Mouse (Mus musculus) lung, embryonic 15.5 days (tissue): ENCODE measurements around the gene Pagr1a. TPM values are rescaled to one million over a fixed set of nuclear protein-coding genes. Genes with fewer than 3 reads are reported as not detected.

Source experiments
- ATAC-seq: fragments of 200-750 bp; cut with Nextera tagmentation; 2 replicates; pipeline ENCODE4 v1.8.0; 2017; ENCODE audit warnings: moderate number of reproducible peaks, borderline replicate concordance; ENCODE audit not compliant: low FRiP score, low TSS enrichment; ENCODE audit errors: extremely low read depth
- H3K27ac ChIP-seq: fragments of 300-500 bp; sonication (generic); 2 replicates; pipeline ENCODE4 v1.5.1; 2015; ENCODE audit warnings: moderate library complexity, mild to moderate bottlenecking, inconsistent platforms
- H3K27me3 ChIP-seq: fragments of 300-500 bp; sonication (generic); 2 replicates; pipeline ENCODE4 v1.6.1; 2015; ENCODE audit warnings: inconsistent platforms
- H3K36me3 ChIP-seq: fragments of 300-500 bp; sonication (generic); 2 replicates; pipeline ENCODE4 v1.6.1; 2015; ENCODE audit warnings: inconsistent platforms
- H3K4me1 ChIP-seq: fragments of 300-500 bp; sonication (generic); 2 replicates; pipeline ENCODE4 v1.6.1; 2015; ENCODE audit warnings: inconsistent platforms
- H3K4me2 ChIP-seq: fragments of 300-500 bp; sonication (generic); 2 replicates; pipeline ENCODE4 v1.6.1; 2015; ENCODE audit warnings: inconsistent platforms, mild to moderate bottlenecking, moderate library complexity
- H3K4me3 ChIP-seq: fragments of 300-500 bp; sonication (generic); 2 replicates; pipeline ENCODE4 v1.5.1; 2015; ENCODE audit warnings: mild to moderate bottlenecking, inconsistent platforms
- H3K9ac ChIP-seq: fragments of 300-500 bp; sonication (generic); 2 replicates; pipeline ENCODE4 v1.6.1; 2015; ENCODE audit warnings: inconsistent platforms
- H3K9me3 ChIP-seq: fragments of 300-500 bp; sonication (generic); 2 replicates; pipeline ENCODE4 v1.6.1; 2016; ENCODE audit warnings: inconsistent platforms
- WGBS: fragments of 180-500 bp; shearing (Covaris S2); methylation state at CpG from one replicate; pipeline ENCODE4 v1.1.7; 2015; 5-methylcytosine and 5-hydroxymethylcytosine counted together
- polyA plus RNA-seq: library from polyadenylated mRNA; unstranded; fragments of >200 nt; fragmentation: Nextera tagmentation; extraction: Ambion mirVana; gene quantifications from 2 replicates; pipeline ENCODE4 v1.2.1, GENCODE M21; 2015

Pagr1a gene
- polyA plus RNA-seq, 1 experiment from 2014 or later: 86.1 TPM

GRCm38 (mm10) chr7:127019306-127019960 is 2.3 kb upstream of the Pagr1a start:
- no peak for ATAC-seq
- peaks cover 34% of the 10 kb centered on the region for H3K36me3 ChIP-seq
- H3K27ac ChIP-seq: no peak overlapping the region
- H3K4me3 ChIP-seq: no peak overlapping the region; the same call in 1 of the 2 replicates
- WGBS: 73% methylated on average over 14 of the region's 14 CpGs
- no peaks in the 10 kb centered on the region for H3K9me3 ChIP-seq
- H3K4me1 ChIP-seq: peaks cover 84% of the 10 kb centered on the region
- H3K4me2 ChIP-seq: peak overlapping the region; percentile 88
- 0 out of 2 replicates have a peak overlapping the region, but pooled peaks have one; percentile 56 for H3K9ac ChIP-seq
- no peaks in the 10 kb centered on the region for H3K27me3 ChIP-seq

DNA sequence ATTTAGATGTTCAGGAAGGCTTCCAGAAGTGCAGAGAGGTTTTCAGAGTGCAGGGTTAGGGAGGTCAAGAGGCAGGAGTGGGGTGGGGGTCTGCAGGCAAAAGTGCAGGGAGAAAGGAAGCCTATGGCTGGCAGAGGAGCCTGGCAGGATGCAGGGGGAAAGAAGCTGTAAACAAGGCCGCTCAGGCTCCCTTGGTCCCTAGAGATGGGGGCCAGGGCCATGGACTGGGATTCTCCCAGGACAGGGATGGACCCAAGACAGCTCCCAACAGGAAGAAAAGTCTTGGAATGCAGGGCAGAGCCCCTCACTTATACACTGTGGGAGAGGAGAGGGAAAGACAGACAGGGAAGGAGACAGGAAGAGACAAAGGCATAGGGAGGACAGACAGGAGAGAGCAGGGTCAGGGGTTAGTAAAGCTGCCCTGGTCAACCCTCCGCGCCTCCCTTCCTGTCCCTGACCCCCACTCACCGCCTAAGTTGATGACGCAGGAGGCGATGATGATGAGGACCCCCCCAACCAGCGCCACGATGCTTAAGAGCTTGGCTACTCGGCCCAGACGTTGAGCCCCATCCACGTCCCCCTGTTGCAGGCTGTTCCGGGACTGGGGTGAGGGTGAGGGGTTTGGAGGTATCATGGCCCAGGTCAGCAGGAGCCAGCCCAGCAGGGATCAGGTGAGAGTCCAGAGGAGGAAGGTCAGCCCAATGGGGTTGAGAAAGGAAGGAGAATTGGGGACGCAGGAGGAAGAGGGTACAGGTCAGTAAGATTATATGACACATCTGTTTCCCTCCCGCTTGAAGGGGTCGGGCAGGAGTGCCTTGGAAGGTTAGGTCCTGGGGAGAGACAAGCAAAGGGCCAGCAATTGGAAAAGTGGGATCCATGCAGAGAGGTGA is 1.5 kb upstream of the Pagr1a start:
- peaks cover 26% of the 10 kb centered on the region for H3K36me3 ChIP-seq
- H3K4me3 ChIP-seq: no peak overlapping the region; the same call in 1 of the 2 replicates
- 66% methylated on average over 15 of the region's 15 CpGs for WGBS
- H3K27ac ChIP-seq: peak overlapping the region; percentile 98
- H3K4me1 ChIP-seq: peaks cover 84% of the 10 kb centered on the region
- peak overlapping the region; percentile 88; the same call in 1 of the 2 replicates for H3K4me2 ChIP-seq
- H3K27me3 ChIP-seq: no peaks in the 10 kb centered on the region
- peak overlapping the region; percentile 21; the same call in 1 of the 2 replicates for H3K9ac ChIP-seq
- no peak for ATAC-seq
- no peaks in the 10 kb centered on the region for H3K9me3 ChIP-seq

- peaks cover 83% of the 10 kb centered on the region for H3K4me1 ChIP-seq
- H3K4me2 ChIP-seq: peak overlapping the region; percentile 88
- 30% methylated on average over 6 of the region's 6 CpGs for WGBS
- H3K27me3 ChIP-seq: no peaks in the 10 kb centered on the region
- no peaks in the 10 kb centered on the region for H3K9me3 ChIP-seq
- no peak for ATAC-seq
- peaks cover 26% of the 10 kb centered on the region for H3K36me3 ChIP-seq
- no peak overlapping the region for H3K4me3 ChIP-seq
- H3K27ac ChIP-seq: peak overlapping the region; percentile 98
- 0 out of 2 replicates have a peak overlapping the region, but pooled peaks have one; percentile 20 for H3K9ac ChIP-seq
Measured at GRCm38 (mm10) chr7:127017950-127018345, 796 bp upstream of the Pagr1a start.

DNA sequence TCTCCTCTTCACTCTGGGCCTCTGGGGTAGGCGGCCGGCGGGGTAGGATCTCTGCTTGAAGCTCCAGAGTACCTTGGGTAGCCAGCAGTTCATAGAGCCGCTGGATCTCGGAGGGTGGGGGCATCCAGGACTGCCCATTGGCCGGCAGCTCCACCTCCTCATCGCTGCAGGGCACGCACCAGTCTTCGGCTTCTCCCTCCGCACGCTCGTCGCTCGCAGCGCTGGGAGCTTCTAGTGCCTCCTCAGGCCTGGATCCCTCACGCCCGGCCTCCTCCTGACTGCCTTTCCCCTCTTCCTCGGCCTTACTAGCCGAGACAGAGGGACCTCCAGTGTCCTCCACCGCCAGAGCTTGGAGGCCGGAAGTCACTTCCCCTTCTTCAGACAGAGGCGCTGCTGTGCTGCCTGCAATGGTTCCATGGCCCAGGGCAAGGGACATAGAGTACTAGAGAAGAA is 640 bp downstream of the Pagr1a start:
- peaks cover 18% of the 10 kb centered on the region for H3K36me3 ChIP-seq
- peak overlapping the region; percentile 64 for H3K4me3 ChIP-seq
- H3K27ac ChIP-seq: peak overlapping the region; percentile 98
- WGBS: 0% methylated on average over 22 of the region's 22 CpGs
- peak; percentile 44 for ATAC-seq
- H3K9ac ChIP-seq: peak overlapping the region; percentile 87
- H3K4me1 ChIP-seq: peaks cover 74% of the 10 kb centered on the region
- H3K9me3 ChIP-seq: no peaks in the 10 kb centered on the region
- H3K27me3 ChIP-seq: no peaks in the 10 kb centered on the region
- H3K4me2 ChIP-seq: peak overlapping the region; percentile 88

DNA sequence TGATC is 869 bp downstream of the Pagr1a start, which contains the start of gene Pagr1b:
Gene Pagr1b, minus strand, starts transcription at position 4 of the 5 bp plus-strand sequence.
- Histone ChIP-seq H3K4me2 (peak within 1 kb of the TSS; percentile 88), H3K27ac (peak within 1 kb of the TSS; percentile 98), H3K9me3 (no peaks in the 10 kb centered on the region), H3K4me1 (peaks cover 71% of the 10 kb centered on the region), H3K9ac (peak within 1 kb of the TSS; percentile 87), H3K4me3 (peak within 1 kb of the TSS; percentile 64), H3K36me3 (peaks cover 18% of the 10 kb centered on the region), H3K27me3 (no peaks in the 10 kb centered on the region)
- no peak for ATAC-seq

GRCm38 (mm10) chr7:127016081-127016480 is 1.1 kb downstream of the Pagr1a start:
- peak overlapping the region; percentile 87 for H3K9ac ChIP-seq
- peak overlapping the region; percentile 64 for H3K4me3 ChIP-seq
- peaks cover 18% of the 10 kb centered on the region for H3K36me3 ChIP-seq
- peaks cover 69% of the 10 kb centered on the region for H3K4me1 ChIP-seq
- H3K9me3 ChIP-seq: no peaks in the 10 kb centered on the region
- H3K27ac ChIP-seq: peak overlapping the region; percentile 98
- no peak for ATAC-seq
- under 1% methylated on average over 10 of the region's 10 CpGs for WGBS
- H3K27me3 ChIP-seq: no peaks in the 10 kb centered on the region
- H3K4me2 ChIP-seq: peak overlapping the region; percentile 88

GRCm38 (mm10) chr7:127014993-127015392 is 2.2 kb downstream of the Pagr1a start:
- 88% methylated on average over 12 of the region's 12 CpGs for WGBS
- no peak for ATAC-seq
- Histone ChIP-seq H3K4me3 (peak overlapping the region; percentile 64), H3K4me1 (peaks cover 60% of the 10 kb centered on the region), H3K36me3 (peaks cover 18% of the 10 kb centered on the region), H3K27me3 (no peaks in the 10 kb centered on the region), H3K27ac (peak overlapping the region; percentile 37; the same call in 1 of the 2 replicates), H3K4me2 (peak overlapping the region; percentile 88), H3K9me3 (no peaks in the 10 kb centered on the region), H3K9ac (no peak overlapping the region)

DNA sequence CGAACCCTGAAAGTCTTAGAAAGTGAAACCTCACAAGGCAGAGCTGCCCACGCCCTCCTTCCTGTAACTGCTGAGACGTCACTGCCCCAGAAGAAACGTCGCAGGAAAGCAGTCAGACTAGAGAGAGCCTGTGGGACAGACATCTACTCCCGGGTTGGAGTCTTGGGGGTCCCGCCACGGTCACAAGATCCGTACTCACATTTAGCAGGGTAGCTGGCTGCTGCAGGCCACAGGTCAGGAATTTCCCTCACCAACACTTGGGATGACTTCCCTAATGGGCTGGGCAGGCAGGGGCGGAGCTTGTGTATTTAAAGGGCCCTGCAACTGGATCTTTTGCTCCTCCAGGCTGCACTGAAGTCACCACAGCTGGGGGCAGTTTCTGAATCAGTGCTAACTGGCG is 2.8 kb downstream of the Pagr1a start, which contains the start of gene Mvp:
Gene Mvp, minus strand, starts transcription at position 302 of the 400 bp plus-strand sequence.
- H3K4me3 ChIP-seq: peak within 1 kb of the TSS; percentile 64
- no peaks in the 10 kb centered on the region for H3K27me3 ChIP-seq
- H3K4me2 ChIP-seq: peak within 1 kb of the TSS; percentile 88
- peaks cover 18% of the 10 kb centered on the region for H3K36me3 ChIP-seq
- H3K9me3 ChIP-seq: no peaks in the 10 kb centered on the region
- peaks cover 53% of the 10 kb centered on the region for H3K4me1 ChIP-seq
- peak within 1 kb of the TSS; percentile 87 for H3K9ac ChIP-seq
- peak within 1 kb of the TSS; percentile 37 for H3K27ac ChIP-seq
- 18% methylated on average over 11 of the region's 11 CpGs for WGBS
- peak; percentile 12; the same call in 1 of the 2 replicates for ATAC-seq

DNA sequence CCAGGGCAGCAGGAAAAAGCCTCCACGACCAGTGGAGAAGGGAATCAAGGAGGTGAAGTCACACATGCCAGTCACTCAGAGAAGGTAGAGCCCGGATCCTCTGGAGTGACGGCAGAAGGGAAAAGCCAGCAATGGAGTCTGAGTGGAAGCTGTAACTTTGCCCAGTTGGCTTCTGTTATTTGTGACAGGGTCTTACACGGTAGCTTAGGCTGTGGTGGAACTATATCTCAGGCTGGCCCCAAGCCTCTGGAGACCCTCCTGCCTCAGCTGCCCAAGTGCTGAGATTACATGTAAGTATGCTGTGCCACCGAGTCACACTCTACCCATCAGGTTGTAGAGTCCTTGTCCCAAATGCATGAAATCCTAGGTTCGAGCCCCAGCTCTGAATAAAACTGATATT is 3.8 kb downstream of the Pagr1a start:
- 90% methylated on average over 6 of the region's 6 CpGs for WGBS
- H3K36me3 ChIP-seq: peaks cover 18% of the 10 kb centered on the region
- no peak for ATAC-seq
- no peak overlapping the region for H3K9ac ChIP-seq
- no peaks in the 10 kb centered on the region for H3K9me3 ChIP-seq
- H3K4me1 ChIP-seq: peaks cover 47% of the 10 kb centered on the region
- no peaks in the 10 kb centered on the region for H3K27me3 ChIP-seq
- no peak overlapping the region; the same call in 1 of the 2 replicates for H3K4me2 ChIP-seq
- H3K4me3 ChIP-seq: no peak overlapping the region
- H3K27ac ChIP-seq: no peak overlapping the region

GRCm38 (mm10) chr7:127012845-127013244 is 4.3 kb downstream of the Pagr1a start:
- Histone ChIP-seq H3K4me2 (no peak overlapping the region), H3K9ac (no peak overlapping the region), H3K27me3 (no peaks in the 10 kb centered on the region), H3K9me3 (no peaks in the 10 kb centered on the region), H3K4me3 (no peak overlapping the region), H3K4me1 (peaks cover 41% of the 10 kb centered on the region), H3K27ac (no peak overlapping the region), H3K36me3 (peaks cover 18% of the 10 kb centered on the region)
- ATAC-seq: no peak
- 93% methylated on average over 10 of the region's 10 CpGs for WGBS

DNA sequence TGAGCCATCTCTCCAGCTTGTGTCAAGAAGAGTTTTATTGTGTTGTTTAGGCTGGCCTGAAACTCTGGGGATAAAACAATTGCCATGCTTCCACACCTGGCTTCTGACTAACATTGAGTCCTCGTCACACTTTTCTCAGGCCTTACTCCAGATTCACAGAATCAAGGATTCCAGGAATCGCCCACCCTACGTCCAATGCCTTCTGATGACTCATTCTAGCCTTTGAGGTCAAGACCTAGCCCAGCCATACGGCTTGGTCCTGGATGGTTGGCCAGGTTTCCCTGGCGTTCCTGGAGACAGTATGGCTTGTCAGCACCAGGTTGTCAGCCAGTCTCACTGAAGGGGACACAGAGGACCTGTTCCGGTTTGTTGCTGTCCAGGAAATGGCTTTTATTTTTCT is 4.8 kb downstream of the Pagr1a start:
- Histone ChIP-seq H3K4me3 (no peak overlapping the region), H3K4me2 (no peak overlapping the region), H3K36me3 (peaks cover 18% of the 10 kb centered on the region), H3K4me1 (peaks cover 38% of the 10 kb centered on the region), H3K9ac (no peak overlapping the region), H3K27me3 (no peaks in the 10 kb centered on the region), H3K9me3 (no peaks in the 10 kb centered on the region), H3K27ac (no peak overlapping the region)
- 80% methylated on average over 6 of the region's 6 CpGs for WGBS
- ATAC-seq: no peak

DNA sequence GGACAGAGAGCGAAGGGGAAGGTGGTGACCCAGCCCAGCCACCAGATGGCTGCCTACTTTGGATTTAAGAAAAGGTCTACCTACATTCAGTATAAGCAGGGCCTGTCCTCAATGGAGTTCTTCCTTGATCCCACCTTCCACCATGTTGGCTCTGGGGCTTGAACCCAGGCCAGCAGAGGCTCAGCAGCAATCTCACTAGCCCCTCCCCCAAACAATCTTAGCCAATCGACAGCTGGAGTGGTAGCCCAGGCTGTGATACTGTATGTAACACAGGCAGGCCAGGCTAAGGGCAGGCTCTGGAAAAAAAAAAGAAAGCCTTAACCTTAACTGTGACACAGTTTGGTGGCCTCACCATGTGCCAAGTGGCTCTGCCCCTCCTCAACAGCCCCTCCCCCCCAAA is 5.4 kb downstream of the Pagr1a start:
- Histone ChIP-seq H3K36me3 (peaks cover 18% of the 10 kb centered on the region), H3K9ac (no peak overlapping the region), H3K4me2 (no peak overlapping the region), H3K27ac (no peak overlapping the region), H3K4me3 (no peak overlapping the region), H3K27me3 (no peaks in the 10 kb centered on the region), H3K4me1 (peaks cover 38% of the 10 kb centered on the region), H3K9me3 (no peaks in the 10 kb centered on the region)
- no peak for ATAC-seq
- 60% methylated on average over 2 of the region's 2 CpGs for WGBS
